Mouse (Mus musculus): ENCODE measurements around the gene Fam124b. TPM values are rescaled to one million over a fixed set of nuclear protein-coding genes. Genes with fewer than 3 reads are reported as not detected.

Fam124b gene
- total RNA-seq, 2 experiments from 2014 or later = 0.23 to 1.2 TPM

DNA sequence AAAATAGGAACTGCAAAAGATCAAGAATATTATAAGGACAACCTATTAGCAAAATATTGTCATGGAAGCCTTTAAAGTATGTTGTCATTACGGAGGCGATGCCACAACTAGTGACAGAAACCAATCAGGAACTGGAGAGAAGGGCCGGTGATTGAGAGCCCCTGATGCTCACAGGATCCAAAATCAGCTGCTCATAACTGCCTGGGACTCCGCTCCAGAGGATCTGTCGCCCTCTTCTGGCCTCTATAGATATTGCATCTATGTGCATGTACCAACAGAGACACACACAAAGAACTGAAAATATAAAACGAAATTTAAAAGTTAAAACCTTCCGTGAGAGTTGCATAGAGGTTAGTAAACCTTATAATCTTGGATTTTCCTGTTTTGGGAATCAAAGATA is 38.1 kb downstream of the Fam124b start:
- intact Hi-C loops (cut with DNase I) = loop anchor here (2.0 to 10.0 kb wide), 4 partner anchors 63 to 1105 kb away; no protein-coding TSS in a partner anchor
- DNase-seq = no peak

DNA sequence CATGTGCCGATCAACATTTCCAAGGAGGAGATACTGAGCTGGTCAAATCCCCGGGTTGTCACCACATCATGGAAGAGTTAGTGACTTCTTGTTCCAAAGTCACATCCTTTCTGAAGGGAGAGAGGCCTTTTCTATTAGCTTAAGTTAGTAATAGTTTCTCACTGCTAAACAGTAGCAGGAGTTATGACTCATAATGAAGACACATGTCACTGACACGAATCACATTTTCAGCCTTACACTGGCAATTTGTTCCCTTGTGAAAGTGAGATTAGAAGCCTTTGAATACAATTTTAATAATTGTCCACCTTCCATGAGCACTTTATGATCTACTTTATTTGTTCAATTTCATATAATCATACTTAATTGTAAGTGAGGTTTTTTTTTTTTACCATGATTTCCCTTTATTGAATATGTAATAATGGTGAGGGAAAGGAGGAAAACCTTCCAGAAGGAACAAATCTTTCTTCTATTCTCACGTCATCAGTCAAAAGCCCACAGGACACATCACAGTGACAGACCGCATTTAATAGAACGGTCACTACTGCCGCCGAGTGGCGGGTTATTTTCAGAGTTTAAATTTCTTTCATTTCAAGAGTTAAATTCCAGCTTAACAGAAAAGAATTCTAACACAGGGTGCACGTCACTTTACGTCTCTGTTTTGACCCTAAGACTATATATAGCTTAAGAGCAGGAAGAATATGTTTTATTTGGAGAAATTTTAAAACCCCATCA is 40.5 kb downstream of the Fam124b start:
- intact Hi-C loops (cut with DNase I) = loop anchor here (5.0 kb wide), 1 partner anchor 391 kb away; no protein-coding TSS in a partner anchor
- DNase-seq = no peak

DNA sequence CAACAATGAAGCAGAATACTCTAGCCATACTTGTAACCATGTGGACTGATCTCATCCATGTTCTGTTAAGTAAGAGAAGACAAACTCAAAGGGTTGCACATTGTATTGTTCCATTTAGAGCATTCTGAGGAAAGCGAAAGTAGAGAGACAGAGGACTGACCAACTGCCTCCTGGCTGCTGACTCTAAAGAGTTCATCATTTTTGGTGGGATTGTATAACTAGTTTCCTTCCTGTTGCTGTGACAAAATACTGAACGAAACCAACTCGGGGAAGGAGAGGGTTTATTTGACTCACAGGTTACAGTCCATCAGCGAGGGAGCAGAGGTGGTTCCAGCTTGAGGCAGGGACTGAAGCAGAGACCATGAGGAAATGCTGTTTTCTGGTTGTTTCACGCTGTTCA is 50.6 kb downstream of the Fam124b start:
- intact Hi-C loops (cut with DNase I) = no loop called here

DNA sequence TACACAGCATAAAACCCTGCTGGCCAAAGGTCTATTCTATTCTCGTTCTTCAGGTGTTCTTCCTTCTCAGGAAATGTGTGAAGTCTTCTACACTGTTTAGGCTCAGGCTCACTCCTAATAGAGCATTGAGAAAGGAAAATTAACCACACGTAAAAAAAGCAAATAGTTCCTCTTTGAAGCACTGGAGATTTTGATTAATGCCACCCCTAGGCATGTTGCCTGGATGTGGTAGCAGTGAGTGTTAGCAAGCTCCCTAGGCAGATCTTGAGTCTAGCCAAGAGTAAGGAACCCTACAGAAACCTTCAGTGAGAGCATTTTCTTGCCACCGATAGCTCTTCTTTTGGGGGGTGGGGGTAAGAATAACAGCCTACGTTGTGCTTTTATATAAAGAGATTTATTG is 51.7 kb downstream of the Fam124b start:
- intact Hi-C loops (cut with DNase I) = no loop called here
- no peak for DNase-seq

More for the DNA sequence above, 50.6 kb downstream of the Fam124b start:
- DNase-seq = no peak

DNA sequence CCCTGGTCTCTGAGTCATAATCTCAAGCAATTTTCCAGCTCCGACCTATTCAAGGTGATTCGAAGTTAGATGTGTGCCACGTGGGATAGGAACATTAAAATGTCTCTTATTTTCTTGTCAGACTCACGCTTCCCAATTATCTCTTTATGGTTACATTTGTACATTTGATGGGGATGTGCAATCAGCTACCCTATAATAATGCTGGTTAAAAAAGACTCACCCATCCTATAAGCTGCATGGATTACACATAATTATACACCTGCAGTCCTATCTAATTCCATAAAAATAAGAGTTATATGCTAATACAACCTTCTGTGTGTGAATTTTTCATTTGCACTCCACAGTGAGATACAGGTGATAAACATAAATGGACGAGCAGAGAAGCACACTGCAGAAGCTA is 52.9 kb downstream of the Fam124b start:
- DNase-seq = no peak
- intact Hi-C loops (cut with DNase I) = no loop called here

DNA sequence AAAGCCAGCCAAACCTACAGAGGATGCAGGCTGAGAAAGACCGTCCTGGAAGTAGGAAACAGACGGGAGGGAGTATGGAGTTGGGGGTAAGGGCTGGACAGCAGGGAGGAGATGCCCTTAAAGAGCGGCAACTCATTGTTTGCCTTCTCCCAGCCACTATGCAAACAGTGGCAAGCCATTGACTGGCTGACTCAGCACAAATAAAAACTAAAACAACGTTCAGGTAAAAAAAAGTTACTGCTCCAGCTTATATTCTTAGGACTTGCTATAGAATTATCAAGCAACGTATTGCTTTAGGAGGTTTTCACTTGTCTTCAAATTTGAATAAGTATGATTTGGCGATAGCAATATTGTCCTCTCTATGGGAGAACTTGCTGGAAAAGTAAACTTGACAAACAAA is 55.3 kb downstream of the Fam124b start:
- intact Hi-C loops (cut with DNase I) = no loop called here
- DNase-seq = no peak

DNA sequence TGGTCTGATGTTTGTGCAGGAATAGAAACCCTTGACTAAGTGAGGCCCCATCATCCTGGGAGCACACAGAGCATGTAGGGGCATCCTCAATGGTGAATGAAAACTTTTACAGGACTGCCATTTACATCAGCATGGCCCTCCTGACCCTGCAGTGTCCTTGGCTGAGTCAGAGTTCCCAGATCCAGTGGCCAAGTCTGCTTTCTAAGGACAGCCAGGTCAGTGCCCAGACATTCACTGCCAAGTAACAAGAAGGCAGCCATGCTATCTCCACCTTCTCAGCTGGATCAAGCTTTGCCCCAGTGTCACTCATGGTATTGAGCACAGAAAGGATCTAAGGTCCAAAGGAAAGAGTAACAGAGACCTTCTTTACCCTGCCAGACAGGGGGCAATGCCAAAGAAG is 58.7 kb downstream of the Fam124b start:
- no peak for DNase-seq
- intact Hi-C loops (cut with DNase I) = no loop called here

DNA sequence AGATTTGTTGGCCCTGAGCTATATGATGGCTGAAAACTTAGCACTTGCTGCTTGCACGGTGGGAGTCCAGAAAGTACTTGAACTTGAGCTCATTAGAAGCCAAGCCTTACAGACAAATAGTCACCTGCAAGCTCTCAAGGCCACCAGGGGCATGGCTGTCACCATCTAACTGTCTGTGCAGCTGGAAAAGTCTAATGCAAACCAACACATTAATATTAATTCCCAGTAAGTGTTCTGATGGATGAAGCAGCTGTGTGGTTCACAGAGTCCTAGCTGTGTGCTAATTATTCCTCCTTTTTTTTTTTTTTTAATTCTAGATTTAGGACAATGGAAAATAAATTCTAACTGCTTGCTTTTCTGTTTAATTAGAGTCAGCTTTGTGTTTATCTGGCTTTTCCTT is 63.4 kb downstream of the Fam124b start:
- intact Hi-C loops (cut with DNase I) = no loop called here
- DNase-seq = no peak

DNA sequence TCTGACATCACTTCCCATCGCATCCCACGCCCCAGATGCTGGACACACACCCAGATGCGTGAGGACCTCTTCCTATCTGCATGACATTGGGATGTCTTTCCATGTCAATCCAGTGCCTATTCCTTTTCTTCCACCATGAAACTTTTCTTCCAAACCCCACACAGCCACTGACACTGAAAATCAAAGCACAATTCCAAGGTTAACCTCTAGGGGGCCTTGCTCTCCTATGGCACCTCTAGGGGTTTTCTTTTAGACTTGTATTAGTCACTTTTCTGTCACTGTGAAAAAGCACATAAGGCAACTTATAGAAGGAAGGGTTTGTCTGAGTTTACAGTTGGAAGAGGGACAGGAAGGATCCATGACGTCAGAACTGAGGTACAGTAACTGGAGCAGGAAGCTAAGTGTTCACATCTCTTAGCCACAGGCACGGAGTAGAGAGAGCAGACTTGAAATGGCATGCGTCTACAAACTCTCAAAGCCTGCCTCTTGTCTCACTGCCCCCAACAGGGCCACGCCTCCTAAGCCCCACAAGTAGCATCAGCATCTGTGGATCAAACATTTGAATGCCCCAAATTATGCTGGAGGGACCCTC is 65.1 kb downstream of the Fam124b start:
- DNase-seq = no peak
- intact Hi-C loops (cut with DNase I) = no loop called here

DNA sequence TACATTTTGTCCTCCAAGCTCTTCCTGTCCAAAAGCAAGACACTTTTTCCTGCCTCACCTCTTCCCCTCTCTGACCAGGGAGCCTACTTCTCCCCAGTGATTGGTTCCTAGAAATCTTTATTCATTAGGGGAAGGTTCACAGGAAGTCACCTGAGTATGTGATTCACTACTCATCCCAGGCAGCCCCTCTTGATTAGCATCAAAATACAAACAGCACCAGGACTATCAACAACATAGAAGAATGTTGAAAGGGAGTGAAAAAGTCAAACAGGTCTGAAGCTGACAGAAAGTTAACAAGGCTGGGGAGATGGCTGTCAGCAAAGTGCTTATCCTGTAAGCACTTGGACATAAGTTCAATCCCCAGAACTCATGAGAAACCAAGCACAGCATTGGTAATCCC is 67.6 kb downstream of the Fam124b start:
- DNase-seq = no peak
- intact Hi-C loops (cut with DNase I) = no loop called here

Other genes with a start within 250 kb of the Fam124b start
- 100 to 1,000 TPM; 227 to 230 TPM for gene Cul3, start 122.0 kb upstream of the Fam124b start, total RNA-seq (2021)
- not detected for gene Gm45261, start 243.0 kb upstream of the Fam124b start, total RNA-seq (2021)

All from gastrocnemius, postnatal 36 days (tissue).